Mouse (Mus musculus) WW6 (cell line): Measurements from ENCODE around the gene Hvcn1.

Source experiments
- DNase-seq: peaks from one replicate; pipeline ENCODE4 v3.0.0-alpha.2; 2013; ENCODE audit warnings: low read depth, low spot score

Gene Hvcn1

DNA sequence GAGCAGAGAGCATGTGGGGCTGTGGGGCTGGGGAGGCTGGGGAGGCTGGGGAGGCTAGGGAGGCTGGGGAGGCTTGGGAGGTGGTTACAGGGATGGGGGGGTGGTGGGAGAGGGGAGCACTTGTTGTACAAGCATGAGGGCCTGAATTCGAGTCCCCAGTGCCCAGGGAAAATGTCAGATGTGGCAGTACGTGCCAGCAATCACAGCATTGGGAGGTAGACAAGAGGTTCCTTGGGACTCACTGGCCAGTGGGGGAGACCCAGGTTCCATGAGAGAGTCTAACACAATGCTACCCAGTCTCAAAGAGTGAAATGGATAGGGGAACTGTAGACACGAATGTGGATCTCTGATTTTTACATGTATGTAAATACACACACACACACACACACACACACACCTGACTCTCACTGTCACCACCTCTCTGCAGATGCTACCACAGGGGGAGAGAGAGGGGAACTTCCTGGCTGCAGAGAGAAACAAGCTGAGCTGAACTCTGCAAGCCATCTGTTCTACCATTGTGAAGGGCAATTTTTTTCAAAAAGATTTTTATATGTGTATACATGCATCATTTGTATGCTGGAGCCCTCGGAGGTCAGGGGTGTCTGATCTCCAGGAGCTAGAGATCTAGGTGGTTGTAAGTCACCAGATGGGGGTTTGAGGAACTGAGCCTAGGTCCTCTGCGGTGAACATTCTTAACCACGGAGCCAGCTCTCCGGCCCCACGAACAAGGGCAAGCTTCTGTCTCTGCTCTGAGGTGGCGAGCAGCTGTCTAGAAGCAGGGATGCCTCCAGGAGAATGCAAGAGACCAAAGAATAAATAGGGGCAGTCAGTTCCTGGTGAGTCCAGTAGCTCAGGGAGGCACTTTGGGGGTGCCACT, 28.0 kb downstream of the Hvcn1 start:
- no peak for DNase-seq

DNA sequence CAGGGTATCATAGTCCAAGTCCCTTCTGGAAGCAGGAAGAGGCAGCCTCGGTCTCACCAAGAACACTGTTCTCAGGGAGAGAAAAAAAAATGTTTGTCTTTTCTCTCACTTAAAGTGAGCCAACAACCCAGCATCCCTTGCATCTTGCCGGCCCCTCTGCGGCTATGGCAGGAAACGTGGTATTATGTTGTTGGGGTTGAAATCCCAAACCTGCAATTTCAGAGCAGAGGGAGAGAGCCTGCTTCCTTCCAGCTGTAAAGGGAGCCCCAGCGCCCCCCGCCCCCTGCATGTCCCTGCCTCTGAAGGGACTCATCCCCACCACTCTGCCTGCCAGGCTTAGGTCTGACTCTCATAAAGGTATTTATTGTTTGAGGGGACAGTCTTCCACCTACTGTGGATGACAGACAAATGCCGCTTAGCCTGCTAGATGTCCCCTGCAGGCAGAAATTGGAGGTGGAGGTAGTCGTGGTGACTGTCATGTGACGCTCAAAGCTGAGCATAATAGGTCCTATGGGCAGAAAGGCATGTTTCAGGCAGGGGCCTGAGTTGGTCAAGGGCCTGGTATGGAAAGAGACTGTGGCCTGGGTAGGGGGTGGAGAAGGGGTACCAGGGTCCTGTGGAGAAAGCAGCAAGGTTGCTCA, 28.7 kb downstream of the Hvcn1 start:
- no peak for DNase-seq

DNA sequence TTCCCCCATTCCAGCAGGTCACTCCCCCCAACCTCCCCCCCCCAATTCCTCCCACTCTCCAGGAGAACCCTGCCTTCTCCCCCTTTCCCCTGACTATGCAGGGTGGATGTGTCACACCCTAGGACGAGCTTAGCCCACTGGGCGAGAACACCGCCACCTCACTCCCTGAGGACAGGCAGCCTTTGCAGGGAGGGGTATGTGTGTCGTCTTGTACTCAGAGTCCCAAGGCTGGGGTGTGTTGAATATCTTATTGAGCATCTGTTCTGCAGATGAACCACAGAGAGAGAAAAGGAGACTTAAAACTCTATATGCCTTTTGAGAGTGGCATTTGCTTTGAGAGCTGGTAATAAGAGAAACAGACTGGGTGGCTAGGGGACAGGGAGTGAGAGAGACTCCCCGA, 30.6 kb downstream of the Hvcn1 start:
- DNase-seq: no peak

DNA sequence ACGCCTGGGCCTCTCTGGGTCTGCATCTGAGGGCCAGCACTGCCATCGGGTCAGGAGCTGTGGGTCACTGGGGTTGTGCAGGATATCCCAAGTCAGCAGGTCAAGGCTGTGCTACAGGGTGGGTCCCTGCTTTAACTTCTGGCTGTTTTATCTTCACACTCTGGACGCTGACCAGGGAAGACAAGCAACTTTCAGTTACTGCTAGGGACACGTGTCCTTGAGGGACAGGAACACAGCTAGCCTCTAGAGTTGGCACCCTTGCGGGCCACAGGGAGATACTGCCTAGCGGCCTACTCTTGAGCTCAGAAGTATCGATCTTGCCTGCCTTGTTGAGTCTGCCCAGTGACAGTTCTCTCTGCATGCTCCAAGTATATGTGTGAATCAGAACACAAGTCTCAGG, 33.0 kb downstream of the Hvcn1 start:
- DNase-seq: no peak

DNA sequence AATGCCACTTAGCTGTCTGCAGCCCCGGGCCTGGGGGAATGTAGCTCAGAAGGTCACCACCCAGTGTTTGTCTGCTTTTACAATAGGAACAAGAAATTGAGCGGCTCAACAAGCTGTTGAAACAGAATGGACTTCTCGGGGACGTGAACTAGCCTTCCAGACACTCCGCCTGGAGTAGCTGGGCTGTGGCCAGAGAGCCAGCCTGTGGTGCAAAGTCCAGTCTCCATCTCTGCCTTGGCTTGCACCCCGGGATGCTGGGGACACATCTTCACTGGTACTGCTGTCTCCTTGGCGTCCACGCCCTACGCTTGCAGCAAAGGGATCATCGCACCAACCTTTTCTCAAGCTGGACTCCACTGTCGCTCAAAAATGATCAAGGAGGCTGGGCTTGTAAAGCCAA, 33.9 kb downstream of the Hvcn1 start:
- DNase-seq: no peak

DNA sequence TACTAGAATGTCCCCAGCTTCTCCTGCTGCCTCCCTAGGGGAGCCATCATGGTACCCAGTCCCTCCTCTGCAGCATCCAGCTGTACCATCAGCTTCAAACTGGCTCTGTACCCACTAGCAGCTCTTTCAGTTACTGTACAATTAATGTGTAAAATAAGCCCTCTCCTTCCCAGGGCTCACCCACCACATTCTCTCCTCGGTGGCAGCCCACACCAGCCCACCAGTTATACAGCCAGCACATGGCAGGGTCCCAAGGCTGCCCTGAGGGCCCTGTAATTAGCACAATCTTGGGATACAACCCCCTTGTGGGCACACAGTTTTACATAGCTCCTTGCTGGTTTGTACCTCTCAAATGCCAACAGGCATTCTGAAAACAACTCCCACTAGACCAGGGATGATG, 34.4 kb downstream of the Hvcn1 start:
- DNase-seq: no peak

DNA sequence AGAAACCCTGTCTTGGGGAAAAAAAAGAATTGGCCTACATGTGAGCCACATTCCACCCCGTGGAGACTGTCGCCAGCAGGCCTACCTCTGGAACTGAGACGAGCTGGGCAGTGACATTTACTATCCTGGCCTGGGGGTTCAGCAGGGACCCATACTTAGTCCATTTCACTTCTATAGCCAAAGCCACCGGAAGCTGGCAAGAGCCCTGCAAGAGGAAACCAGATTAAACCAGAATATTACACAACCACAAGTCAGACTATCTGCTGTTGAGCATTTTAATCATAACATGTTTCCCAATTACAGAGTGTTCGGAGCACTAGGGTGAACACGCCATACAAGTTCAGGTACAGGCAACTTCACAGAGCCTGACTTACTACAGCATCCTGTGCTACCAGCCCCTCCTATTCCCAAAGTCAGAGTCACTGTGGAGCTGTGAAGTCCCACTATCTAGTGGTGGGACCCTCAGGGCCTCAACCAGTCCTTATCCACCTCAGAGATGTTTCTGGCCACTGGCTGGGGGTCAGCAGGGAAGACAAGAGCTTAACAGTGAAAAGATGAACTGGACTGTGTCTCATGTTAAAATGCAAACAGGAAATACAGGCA, 36.0 kb downstream of the Hvcn1 start:
- DNase-seq: no peak

DNA sequence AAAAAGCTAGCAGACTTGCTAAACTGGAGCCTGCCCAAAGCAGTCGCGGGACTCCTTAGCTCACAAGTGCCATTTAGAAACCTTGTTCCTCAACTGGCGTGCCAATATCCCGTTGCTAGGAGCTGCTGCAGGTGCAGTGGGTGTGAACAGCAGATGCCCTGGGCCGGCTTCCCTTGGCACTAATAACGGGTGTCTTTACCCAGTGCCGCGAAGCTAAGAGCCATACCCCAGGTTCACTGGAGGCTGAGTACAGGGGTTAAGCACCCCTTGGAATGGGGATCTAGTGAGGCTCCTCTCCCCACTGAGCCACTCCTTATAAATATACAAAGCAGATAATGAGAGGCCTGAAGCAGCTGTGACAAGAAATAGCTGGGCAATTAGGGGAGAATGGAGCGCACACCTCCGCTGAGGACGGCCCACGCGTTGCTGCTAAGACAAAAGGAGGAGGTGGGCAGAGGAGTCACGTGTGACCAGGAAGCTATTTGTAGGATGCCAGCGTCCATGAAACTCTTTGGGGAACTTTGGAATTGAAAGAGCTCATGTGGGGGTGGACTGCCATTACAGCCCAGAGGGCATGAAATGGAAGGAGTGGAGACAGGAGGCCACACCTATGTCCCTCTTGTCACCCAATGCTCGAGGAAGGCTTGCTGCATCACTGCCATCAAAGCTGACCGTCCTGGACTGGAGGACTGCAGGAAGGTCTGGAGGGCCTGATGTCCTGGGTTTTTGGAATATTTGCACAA, 37.3 kb downstream of the Hvcn1 start:
- DNase-seq: no peak

DNA sequence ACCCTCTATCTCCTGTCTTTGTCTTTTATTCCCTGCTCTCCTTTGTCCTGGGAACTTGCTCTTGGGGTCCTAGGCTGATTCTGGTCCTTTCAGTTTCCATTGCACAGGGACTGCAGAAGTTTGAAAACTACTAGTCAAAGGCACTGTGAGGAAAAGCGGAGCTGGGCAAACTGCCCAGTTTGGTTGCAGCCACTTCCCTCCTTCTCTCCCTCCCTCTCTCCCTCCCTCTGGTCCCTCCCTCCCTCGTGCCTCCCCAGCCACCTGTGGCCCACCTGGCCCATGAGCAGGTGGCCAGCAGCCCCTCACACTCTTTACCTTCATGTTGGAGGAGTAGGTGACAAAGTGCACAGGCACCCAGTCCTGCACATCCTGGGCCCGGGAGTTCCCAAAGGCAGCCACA, 38.6 kb downstream of the Hvcn1 start:
- no peak for DNase-seq

DNA sequence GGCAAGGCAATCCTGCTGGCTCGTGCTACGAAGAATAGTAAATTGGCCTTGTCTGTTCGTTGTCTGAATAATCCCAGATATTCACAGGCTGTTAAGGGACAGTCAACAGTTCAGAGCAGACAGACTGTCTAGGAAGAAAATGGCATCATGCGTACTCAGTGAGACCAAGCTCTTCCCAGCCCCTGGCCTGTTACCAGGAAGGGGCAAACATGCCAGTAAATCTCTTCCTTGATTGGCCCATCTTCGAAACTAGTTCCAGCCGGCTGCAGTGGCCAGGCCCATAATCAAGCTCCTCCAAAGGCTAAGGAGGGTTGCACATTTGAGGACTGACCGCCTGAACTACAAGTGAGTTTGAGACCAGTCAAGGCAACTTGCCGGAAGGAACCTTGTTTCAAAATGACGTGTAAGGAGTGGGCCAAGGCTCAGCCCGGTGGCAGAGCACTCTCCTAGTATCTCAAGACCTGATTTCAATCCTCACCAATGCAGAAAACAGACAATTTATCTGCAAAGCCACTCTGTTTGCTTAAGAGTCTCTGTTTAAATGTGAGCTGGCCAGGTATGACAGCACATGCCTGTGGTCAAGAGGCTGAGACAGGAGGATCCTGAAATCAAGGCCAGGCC, 40.1 kb downstream of the Hvcn1 start:
- DNase-seq: no peak

DNA sequence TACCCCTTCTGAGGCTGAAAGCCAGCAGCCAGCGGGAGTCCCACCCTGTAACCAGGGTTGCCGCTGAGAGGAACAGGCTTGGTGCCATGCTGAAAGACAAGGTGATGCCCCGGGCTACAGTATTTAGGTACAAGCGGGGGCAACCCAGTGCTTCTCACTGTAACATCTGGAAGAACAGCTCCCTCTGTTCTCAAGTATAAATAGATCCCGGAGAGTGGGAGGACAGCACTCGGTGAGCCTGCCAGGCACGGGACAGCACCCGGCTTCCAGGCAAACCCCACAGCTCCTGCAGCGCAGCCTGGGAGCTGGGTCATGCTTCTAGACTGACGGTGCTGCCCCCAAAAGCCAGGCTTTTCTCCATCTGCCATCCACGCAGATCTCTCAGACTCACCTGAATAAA, 40.9 kb downstream of the Hvcn1 start:
- DNase-seq: no peak

DNA sequence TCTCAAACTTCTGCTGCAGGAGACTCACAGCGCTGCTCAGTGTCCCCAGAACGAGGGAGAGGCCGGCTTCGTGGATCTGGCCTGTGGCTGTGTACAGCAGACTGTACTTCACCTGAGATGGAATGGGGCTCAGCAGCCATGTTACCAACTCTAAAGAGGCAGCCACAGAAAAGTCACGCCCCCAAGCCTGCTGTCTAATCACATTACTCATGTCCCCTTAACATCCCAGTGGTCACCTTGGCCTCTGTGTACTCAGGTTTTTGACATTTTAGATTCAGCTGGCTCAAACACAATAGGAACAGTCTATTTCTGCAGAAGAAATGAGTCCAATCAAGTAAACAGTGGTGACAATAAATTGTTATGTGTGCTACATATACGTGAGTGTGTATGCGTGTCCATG, 41.3 kb downstream of the Hvcn1 start:
- DNase-seq: no peak

DNA sequence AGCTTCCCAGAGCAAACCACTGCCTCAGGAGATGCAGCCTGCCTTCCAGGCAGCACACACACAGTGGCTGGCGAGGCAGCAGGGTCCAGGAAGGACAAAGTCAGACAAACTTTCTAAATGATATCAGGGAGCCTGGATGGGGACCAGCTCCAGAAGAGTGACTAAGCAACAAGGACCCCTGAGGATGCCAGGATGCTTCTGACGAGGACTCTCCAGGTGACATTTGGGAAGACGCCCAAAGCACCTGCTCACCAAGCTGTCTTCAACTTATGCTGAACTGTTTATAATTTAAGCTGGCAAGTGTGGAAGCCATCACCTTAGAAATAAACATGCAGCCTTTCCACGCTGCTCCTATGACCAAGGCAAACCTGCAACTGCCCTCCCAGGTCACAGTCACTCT, 42.7 kb downstream of the Hvcn1 start:
- no peak for DNase-seq

DNA sequence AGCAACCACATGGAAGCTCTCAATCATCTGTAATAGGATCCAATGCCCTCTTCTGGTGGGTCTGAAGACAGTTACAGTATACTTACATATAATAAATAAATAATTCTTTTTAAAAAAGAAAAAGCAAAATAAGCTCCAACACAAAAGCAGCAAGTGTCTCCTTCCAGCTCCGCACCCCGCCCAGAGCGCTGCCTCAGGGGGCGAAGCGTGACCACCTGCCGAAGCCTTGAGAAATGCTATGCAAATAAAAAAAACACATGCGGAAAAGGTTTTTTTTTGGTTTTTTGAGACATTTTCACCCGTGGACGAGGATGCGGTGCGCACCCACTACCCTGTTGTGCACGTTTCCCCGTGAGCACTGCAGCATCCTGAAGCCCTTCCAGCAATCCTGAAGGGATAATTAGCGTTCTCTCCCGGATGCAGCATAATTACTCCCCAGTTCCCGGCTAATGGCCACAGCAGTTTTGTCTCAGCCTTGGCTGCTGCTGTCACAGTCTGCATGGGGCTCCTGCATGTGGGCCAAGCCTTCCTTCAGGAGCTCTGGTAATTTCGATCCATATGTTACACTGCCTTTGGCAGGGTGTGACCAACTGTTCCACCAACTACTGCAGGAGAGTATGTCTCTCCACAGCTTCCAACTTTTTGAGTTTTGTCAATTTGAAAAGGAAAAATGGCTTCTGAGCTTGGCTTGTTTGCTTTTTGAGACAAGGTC, 45.4 kb downstream of the Hvcn1 start:
- DNase-seq: no peak

DNA sequence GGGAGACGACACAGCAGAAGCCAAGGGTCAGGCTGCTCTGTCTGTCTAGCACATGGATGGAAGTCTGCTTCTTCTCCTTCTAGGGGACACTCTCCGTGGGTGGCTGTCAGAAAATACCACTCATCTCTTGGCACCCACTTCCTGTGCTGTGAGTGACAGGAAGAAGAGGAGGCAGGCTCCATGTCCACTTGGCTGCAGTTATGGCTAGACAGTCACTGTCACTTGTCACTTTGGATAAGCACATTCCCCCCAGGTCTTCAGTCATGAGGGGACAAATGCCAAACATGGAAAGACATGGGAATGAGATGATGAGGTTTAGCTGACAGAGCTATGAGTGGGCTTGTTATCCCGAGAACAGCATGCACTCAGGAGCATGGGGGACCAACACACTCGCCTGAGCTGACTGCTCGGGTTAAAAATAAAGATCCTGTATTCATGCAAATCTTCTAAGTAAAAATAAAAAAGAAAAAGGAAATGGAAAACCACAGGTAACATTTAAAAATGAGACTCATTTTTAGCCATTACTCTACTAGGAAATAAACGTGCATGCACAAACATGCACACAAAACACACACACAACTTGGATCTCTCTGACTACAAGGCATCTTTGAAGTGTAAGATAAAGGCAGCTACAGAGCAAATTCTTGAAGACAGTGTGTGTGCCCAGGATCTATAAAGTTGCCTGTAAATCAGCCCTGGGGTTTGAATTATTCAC, 51.6 kb downstream of the Hvcn1 start:
- no peak for DNase-seq

DNA sequence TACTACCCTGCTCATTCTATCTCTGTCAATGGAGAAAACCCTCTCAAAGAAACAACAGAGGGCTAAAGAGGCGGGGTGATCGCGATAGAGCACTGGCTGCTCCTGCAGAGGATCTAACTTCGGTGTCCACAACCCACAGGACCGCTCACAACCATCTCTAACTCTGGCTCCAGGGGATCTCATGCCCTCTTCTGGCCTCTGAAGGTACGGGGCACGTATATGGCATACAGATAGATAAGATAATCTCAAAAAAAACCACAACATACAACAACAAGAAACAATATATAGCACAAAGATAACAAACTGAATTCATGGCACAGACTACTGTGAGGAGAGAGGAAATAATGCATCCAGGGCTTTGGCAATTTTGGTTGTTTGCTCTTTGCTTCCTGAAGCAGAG, 55.5 kb downstream of the Hvcn1 start:
- DNase-seq: no peak

DNA sequence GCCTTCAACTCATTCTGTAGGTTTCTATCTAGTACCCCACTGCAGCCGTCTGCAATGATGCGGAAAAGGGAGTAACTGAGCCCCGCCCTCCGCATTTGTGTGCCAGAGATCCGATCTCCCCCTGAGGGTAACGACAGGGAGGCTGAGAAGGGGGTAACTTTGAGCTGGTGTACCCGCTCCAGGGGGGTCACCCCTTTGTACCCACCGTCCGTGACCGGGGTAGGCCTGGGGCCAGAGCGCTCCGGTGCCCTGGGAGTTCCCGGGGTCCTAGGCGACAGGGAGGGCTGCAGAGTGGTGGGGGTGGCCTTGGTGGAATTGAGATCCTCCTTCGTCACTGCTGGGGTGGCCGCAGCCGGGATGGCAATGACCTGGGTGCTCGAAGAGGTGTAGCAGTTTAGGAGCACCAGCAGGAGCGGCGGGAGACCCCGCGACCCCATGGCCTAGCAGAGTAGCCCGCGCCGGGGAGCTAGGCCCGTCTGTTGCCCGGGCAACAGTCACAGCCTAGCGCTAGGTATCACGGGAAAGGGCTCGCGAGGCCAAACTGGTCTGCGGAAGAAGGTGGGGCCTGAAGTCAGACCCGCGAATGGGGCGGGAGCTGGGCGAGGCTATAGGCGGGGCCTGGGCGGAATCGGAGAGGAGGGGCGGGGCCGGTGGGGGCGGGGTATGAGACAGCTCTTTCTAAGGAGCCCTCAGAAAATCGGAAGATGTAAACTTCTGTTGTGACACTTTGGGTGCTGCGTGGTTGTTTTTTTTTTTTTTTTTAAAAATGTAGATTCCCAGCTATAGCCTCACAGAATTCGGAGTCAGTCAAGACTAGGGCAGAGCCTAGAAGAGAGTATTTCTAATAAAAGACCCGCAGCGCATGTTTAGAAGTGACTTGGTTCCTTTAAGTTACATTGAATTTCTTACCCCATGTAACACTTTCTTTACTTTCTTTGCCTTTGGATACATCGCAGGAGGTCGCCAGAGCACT, 57.6 kb downstream of the Hvcn1 start, which contains the start of gene Tctn1:
Tctn1 (minus strand) TSS at position 528 of the 973 bp plus-strand sequence.
- peak; percentile 90 for DNase-seq

DNA sequence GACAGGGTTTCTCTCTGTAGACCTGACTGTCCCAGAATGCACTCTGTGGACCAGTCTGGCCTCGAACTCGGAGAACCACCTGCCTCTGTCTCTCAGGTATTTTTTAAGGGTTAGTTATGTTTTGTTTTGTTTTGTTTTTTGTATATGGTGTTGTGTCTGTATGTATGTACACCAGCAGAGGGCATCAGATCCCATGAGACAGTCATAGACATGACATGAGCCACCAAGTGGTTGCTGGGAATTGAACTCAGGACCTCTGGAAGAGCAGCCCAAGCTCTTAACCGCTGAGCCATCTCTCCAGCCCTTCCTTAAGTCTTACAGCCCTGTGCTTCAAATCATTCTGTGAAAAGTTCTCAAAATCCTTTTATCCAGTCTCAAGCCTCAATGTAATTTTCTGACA, 58.6 kb downstream of the Hvcn1 start:
- DNase-seq: no peak

DNA sequence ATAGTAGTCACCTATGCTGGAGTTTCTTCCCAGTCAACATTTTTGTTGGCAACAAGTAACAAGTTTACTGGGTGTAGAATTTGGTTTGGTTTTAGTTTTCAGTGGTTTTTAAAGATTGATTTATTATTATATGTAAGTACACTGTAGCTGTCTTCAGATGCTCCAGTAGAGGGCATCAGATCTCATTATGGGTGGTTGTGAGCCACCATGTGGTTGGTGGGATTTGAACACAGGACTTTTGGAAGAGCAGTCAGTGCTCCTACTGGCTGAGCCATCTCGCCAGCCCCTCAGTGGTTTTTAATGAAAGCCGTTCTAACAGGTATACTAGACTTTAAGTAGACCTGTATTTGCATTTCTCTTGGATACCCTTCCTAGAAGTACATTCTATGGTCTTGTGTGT, 59.3 kb downstream of the Hvcn1 start:
- DNase-seq: no peak
